Mouse (Mus musculus) c-Kit-positive CD71-positive TER-119-positive erythroid progenitor cells, embryonic 14.5 days (primary cell): ENCODE measurements around the gene Prdm16.
A peak's percentile ranks its signal among the peaks of the same experiment; 100 is the strongest.

ENCODE experiments used
- DNase-seq: peaks from one replicate; pipeline ENCODE4 v3.0.0-alpha.2; 2013; ENCODE audit warnings: low spot score

The Prdm16 gene

DNA sequence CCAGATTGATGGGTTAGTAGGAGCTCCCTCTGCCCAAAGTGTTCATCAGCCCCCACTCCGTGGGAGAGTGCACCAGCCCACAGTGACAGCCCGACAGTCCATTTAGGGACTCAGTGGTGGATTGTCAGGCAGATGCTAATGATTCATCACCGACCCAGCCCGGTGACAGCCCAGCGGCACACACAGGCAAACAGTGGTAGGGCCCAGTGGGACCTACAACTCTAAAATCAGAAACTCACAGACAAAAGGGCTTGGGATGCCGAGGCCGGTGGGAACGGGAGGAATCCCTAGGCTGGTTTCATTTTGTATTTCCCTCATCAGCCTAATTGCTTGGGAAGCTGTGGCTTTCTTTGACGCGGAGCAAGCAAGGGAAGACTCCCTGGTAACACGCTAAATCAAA is 80.3 kb downstream of the Prdm16 start:
- no peak for DNase-seq

DNA sequence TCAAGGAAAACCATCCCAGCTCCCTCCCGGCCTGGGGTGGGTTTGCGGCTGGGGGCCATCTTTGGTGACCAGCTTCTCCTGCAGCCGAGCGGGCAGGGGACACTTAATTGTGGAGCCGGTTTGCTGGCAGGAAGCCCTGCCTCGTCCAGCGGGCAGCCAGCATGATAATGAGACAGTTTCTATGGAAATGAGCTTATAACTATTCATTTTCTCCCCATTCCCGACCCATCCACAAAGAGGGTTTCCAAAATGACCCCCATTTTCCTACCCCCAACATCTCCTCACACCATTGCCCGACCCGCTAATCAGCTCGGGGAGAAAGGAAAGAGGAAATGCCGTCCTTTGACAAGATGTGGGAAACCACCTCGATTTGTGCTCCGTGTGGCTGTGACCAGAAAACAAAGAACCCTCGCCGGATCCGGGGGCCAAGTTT is 86.7 kb downstream of the Prdm16 start:
- no peak for DNase-seq

DNA sequence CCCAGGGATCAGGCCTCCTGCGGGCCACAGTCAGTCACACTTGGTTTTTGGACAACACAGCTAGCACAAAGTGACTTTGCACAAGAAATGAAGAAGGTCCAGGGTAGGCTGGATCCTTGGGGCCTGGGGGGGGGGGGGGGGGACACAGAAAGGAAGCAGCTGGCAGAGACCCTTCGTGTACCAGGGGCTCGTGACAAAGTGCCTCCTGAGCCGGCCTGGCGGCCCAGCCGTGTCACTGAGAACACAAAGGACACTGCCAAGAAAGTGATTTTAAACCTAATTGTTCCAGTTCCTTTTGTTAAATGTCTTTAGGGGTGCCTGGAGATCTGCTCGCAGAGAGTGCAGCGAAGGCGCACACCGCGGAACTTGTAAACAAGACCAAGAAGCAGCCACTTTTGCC is 87.2 kb downstream of the Prdm16 start:
- no peak for DNase-seq

DNA sequence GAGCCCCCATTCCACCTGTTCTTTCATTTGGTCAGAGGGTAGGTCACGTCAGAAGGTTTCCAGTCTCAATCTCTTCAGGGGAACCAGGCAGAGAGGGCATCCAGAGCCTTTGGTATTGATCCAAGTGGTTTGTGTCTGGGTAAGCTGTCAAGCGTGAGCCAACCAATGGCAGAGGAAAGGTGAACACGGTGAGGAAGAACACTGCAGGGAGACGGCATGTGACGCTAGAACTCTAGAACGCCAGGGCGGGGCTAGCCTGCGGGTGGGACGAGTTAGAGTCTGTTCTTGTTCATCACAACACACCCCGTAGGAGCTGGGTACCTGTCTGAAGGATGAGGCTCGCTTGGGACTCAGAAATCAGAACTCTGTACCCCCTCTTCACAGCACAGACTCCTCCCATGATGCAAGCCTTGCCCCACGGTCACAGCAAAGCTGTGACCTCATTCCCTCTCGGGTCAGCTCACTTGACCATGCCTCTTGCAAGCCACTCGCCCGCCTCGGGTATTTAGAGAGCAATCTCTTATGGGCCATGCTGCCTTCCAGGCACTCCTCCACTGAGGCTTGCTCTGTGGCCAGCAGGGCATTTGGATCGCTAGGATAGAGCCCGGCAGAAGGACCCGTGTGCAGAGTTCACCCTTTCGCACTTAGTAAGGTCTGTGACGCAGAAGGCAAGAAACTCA is 89.4 kb downstream of the Prdm16 start:
- no peak for DNase-seq

DNA sequence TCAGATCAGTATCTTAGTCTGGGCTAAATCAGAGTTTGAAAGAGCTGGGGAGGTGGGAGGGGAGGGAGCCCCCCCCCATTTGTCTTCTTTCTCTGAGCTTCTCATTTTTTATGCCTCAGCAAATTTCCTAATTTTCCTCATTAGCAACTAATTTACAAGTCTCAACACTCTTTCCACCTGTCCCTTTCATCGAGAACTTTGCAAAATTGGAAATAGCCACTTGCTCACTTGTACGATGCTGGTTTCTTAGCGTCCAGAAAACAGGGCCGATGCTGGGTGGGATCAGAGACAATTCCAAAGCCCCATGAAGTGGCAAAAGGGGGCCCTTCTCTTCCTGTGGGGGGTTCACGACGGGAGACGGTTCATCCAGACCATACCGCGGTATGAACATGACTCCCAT is 91.4 kb downstream of the Prdm16 start:
- no peak for DNase-seq

DNA sequence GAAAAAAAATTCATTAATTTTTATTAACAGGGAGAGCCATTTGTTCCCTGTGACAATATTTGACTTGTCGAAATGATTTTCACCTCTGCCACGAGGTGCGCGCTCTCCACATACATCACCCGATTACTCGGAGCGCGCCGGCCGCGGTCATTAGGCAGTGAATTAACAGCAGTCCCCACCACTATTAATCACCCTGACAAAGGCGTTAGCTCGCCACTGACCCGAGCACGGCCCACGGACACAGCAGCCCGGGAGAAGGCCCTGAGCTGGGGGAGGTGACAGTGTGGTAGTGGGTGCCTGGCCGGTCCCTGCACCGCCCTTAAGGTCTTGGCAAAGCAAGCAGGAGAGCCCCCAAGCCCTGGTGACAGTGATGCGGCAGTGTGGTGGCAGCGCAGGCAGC is 92.8 kb downstream of the Prdm16 start:
- DNase-seq, result no peak

DNA sequence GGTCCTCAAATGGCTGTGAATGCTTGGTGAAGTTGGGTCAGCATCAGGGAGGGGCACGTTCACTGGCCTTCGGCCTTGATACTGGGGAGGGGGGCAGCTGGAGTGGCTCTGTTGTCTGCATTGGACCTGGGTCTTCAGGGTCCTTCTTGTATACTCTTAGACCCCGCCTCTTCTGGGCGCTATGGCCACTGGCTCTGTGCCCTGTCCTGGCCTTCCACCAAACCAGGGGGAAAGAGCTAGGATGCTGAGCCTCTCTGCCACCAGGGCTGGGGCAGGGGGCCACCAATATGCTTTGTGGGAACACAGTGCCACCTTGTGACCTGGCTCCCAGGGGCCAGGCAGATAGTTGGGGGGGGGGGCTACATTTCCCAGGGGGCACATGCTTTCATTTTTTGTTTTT is 93.5 kb downstream of the Prdm16 start:
- no peak for DNase-seq

DNA sequence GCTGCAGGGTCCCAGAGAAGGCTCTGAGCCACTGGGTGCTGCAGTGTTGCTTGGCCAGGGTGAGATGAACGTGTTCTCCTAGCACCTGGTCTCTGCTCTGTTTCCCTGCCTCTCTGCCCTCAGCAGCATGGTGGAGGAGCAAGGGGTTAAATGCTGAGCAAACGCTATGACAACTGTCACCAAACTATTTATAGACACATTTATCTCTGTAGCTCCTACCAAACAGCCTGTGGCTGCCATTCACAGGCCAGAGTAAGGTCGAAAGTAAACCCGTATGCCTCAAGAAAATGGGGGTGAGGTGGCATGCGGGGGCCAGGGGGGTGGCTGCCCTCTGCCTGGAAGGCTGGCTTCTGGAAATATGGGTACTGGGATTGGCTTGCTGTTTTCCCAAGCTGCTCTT is 94.1 kb downstream of the Prdm16 start:
- DNase-seq, result peak; percentile 35

DNA sequence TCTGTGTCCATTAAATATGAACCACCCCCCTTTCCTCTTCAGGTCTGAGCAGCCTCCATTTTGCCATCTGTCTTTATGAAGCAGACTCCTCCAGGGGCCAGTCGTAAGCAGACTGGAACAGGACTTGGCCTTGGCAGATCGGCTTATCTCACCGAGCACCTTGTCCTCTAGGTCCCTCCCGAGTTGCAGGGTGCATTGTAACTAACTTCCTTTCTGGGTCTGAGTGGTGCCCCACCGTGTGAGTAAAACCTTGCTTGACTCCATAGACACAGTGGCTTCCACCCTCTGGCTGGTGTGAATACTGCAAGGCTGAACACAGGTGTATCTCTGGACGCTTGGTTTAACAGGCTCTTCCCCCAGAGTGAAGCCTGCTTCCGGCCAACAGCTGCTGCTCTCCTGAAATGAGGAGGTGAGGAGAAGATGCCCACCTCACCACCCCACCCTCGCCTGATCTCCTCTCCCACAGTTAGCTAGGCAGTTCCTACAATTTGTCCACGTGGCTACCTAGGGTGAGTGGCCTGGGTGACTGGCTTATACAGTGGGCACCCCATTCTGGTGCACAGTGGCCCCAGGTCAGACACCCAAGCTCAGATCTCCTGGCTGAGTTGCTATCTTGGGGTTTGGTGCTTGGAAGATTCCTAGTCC is 94.9 kb downstream of the Prdm16 start:
- DNase-seq, result peak; percentile 79

DNA sequence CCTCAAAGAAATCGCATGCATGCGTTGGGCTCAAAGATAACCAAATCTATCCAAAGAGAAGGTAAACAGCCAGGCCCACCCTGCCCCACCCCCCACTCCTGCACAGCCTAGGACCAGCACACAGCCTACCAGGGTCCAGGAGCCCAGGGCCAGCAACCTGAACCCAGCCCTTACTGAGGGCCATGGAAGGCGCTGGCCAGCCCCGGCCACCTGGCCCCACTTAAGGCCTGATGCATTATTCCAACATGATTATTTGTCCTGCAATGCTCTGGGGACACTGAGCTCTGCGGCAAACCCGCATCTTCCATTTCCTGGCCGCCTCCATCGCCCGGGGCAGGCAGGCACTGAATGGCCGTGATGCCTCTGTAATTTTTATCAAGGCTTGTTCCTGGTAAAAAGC is 96.0 kb downstream of the Prdm16 start:
- DNase-seq, result no peak

DNA sequence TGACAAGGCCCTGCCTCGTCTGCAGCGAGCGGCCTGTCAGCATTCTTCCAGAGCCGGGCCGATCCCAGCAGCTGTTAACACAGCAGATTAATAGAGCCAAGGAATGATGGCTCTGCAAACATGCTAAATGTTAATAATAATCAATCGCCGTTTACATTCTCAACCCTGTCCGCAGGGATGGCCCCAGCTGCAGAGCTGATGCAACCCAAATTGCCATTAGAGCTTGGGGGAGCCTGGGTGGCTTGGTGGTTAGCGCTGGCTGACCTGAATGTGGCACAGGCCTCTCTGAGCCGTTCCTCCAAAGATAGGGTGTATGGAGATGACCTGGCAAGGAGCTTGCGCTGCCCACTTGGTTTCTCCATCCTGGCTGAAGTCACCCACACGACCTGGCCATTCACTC is 97.0 kb downstream of the Prdm16 start:
- no peak for DNase-seq

DNA sequence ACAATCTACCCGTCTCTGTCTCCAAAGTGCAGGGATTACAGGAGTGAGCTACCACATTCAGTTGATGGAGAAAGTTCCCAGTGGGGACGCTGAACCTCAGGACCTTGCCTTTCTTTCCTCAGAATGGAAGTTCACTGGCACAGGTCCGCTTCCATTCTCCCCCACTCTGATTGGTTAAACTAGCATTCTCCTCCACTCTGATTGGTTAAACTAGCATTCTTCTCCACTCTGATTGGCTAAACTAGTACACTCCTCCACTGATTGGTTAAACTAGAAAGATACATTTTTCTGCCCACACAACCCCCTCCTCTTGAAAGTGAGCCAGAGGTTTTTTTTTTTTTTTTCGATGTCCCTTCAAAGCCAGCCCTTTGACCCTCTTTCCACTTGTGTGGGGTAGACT is 97.9 kb downstream of the Prdm16 start:
- no peak for DNase-seq

DNA sequence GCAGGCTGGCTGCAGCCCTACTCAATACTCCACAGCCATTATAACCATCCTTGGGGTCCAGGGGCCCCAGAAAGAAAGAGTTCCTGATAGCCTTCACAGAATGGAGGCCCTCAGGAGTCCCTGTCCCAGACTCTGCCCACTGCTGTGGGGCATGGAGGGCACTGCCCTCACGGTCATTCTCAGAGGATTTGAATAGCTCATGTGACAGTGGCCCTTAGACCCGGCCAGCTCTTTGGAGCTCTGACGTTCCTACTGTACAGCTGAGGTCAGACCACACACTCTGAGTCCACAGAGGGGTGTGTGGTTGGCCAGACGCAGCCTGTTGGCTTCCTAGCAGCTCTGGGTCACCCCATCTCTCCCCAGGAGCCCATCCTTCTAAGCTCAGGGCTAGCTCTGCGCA is 100.6 kb downstream of the Prdm16 start:
- no peak for DNase-seq

DNA sequence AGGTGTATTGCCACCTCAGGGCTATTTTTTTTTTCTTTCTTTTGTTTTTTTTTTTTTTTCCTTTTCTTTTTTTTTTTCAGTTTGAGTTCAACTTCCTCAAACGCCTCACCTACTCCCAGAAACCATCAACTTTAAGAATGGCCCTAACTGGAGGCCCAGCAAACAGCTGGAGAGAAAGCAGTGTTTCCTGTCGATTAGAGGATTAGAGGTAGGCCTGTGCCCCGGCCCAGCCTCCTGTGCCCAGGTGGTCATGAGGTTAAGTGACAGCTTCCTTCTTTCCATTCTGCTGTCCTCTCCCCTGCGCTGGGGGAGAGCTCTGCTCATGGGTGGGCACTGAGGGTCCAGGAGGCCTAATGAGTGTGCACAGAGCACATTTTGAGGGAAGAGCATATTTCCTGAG is 105.3 kb downstream of the Prdm16 start:
- no peak for DNase-seq

DNA sequence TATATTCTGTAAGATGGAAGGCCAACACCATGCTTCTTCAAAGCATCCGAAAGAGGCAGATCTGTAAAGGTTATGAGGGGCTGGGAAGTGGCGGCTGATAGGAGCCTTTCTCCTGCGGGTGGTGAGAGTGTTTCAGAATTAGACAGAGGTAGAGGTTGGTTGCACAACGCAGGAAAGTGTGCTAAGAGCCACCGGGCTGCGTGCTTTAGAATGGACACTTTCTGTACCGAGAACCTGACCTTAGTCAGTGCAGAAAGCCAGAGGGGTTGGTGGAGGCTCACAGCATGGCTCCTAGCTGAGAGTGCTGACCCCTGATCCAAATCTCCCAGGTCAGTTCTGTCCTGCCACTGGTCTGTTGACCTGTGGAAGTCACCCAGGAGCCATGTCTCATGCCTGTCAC is 106.3 kb downstream of the Prdm16 start:
- DNase-seq, result no peak

DNA sequence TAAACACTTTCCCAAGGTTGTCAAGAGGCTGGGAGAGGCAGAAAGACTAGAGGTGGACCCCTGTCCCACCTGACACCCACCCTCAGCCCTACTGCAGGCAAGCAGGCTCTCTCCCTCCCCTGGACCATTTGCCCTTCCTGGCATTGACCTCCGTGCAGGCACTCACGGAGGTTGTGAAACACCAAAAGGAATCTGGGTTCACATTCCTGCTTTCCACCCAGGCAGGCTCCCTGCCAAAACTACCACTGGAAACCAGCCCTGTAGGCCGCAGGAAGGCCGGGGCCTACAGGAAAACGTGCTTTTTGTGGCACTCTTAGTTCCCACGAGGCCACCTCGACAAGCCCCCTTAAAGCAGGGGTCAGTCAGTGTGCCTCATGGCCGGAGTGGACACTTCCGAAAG is 109.2 kb downstream of the Prdm16 start:
- no peak for DNase-seq

DNA sequence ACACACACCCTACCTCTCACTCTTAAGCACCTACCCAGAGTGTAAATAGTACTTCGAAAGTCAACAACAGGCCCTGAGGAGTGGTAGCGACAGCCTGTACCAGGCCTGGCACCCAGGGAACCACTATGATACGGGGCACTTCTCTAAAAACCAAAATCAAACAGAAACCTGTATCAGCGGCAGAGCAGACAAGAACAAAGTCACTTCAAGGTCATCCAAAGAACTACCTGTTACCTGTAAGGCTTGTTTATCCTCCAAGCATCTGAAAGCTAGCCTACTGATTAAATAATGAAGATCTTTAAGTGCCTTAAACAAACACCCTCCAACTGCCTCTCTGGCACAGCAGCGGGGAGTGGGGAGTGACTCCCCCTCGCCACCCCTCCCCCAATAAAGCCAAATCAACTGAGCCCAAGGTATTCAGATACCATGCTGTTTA is 110.3 kb downstream of the Prdm16 start:
- no peak for DNase-seq

DNA sequence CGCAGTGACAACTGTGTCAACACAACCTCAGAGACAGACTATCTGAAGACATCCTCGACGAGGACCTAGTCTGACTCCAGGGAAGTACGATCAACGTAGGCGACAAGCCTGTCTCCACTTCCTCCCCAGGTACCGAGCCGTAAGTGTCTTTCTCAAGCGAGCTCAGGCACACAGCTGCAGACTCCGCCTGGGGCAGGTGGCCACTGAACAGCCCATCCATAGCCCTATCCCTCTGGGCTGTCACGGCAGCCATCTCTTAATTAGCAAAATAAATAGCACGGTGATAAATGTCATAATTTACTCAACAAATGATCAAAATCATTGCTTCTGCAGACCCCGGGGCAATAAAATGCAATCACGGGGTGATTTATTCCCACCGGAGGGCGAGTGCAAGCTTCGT is 112.8 kb downstream of the Prdm16 start:
- DNase-seq, result no peak

DNA sequence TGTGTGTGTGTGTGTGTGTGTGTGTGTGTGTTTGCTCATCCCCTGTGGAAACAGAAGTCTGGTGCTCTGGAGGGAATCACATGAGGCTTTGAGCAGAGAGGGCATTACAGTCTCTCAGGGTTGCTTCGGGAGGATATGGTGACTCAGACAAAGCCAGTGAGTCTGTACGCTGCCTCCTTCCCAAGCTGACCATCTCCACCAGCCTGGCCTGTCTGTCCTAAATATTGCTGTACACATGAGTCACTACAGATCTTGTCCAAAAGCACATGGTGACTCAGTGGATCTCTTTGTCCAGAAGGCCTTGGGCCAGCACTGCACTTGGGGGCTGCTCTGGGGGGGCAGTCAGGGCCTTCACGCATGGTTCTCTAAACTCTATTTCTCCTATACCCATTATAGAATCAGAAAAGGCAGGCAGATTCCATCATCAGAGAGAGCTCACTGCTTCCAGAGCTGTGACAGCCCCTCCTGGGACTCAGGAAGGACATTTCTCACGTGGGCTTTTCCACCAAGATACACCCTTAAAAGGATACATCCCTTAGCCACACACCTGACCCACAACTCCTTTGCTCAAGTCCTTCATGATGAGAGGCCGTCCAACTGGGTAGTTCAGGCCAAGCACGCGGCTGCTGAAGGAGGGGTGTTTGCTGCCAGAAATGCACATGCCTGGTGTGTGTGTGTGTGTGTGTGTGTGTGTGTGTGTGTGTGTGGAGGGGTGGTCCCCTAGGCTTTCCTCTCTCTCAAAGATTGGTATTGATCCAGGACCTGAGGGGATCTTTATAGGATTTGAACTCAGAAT is 114.6 kb downstream of the Prdm16 start:
- no peak for DNase-seq

DNA sequence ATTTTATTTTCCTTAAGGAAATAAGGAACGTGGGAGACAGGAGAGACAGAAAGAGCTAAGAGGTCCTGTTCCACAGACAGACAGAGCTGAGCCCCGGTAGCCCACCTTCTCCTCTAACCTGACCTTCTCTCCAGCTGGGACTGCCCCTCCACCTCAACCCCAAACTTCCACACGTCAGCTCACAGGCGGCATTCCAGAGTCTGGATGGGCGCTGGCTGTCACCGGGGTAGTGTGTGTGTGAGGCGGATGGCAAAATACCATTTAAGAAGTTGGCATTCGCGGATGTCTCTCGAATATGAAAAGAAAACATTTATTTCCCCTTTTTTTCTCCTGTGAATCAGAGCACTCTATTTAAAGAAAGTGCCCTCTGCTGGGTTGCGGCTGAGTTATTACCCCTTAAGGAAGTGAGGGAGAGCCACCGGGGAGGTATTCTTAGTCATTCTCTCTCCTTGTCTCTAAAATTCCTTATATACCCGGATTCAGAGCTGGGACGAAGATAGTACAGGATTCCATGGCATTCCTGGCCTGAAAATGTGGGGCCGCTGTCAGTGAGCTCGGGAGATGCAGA is 117.1 kb downstream of the Prdm16 start:
- no peak for DNase-seq

DNA sequence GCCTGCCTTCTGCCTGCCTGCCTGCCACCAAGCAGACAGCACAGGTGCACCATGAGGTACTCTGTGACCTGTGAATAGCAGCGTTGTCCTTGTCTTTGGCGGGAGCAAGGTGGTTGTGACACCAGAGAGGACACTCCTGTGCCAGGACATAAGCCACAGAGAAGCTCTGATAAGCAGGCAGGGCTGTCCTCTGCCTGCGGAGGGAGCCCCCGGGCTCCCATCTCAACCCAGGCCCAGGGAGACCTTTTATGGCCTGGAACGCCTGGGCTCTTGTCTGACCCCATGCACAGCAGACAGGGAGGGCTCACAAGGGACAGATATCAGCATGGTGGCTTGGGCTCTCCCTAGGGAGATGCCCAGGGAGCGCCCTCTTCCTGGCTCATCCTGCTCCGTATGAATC is 118.7 kb downstream of the Prdm16 start:
- DNase-seq, result no peak

DNA sequence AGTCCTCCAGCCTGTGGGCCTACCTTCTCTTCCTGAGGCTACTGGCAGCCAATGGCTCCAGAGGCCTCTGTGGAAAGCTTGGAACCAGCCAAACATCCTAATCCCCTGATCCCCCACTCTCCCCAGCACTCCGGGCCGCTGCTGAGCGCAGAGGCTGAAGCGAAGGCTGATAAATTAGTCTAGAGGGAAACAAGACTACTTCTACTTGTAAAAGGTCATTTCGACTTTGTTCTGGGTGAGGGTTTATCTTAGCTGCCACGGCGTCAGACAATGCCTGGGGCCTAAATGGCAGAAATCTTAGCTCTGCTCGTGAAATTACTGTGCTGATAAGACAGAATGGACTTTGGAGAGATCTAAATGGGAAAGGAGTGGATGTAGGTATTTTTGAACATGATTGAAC is 120.2 kb downstream of the Prdm16 start:
- DNase-seq, result no peak

DNA sequence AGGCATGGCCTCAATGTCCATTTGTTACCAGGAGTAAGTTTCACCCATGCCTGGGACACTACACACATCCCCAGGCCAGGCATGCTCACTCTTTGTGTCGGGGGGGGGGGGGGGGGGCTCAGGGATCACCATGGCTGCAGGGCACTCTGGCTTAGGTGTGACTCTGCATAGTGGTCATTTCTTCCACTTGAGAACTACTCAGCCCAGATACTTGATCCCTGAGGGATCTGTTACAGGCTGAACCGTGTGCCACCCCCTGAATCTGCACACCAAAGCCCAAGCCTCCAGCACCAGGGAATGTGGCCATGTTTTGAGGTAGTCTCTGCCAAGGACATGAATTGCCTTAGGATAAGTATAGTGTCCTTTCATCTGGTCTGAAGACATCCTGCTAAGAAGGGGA is 123.0 kb downstream of the Prdm16 start:
- DNase-seq, result no peak
